Mouse (Mus musculus): ENCODE measurements around the gene Dhrs3.

DNA sequence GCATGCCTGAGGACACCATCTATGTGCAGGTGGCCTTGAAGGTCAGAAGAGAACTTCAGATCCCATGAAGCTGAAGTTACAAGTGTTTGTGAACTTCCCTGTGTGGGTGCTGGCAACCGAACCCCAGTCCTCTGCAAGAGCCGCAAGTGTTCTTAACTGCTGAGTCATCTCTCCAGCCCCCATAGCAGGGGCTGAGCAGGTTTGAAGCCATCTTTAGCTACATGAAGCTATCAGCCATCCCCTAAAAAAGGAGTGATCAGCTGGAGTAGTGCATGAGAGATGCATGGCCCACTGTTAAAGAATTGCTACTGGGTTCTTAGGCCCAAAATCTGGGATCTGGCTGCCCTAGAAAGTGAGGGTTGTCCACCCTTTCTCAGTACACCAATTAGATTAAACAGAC lies 6.1 kb downstream of the Dhrs3 start:
- TF ChIP-seq CTCF (IDR thresholded peaks at IDR 0.05; ENCODE audit: control insufficient read depth, insufficient read depth, low read length): no peak
- TF ChIP-seq POLR2A (IDR thresholded peaks at IDR 0.05; ENCODE audit: borderline replicate concordance, control insufficient read depth, low read depth, low read length): no peak

Measured in bone marrow, adult 2 months (tissue).